Comparison of ENCODE assay signal across 19 mouse cellular contexts in genomic region chr9:108227911-108228649, GRCm38 (mm10). TPM values are rescaled to one million over a fixed set of nuclear protein-coding genes. Genes with fewer than 3 reads are reported as not detected.
DNase-seq lines count a peak whose midpoint lies in the region; ATAC-seq and TF ChIP-seq lines count a peak whose summit lies in the region.
"Had no signal": no experiment of that assay in that cellular context is flagged by ENCODE, and none has a peak within 500 bp of the region (broad histone marks: within the 10 kb centered on the region; RNA-seq: fewer than 3 reads in every experiment).

No protein-coding gene starts in this region.

- no peak overlapping the region for H3K4me3 ChIP-seq in cerebellum, adult 2 months (replicated peaks; ENCODE audit: insufficient read depth, low read depth, low read length)
- no peak overlapping the region for H3K4me3 ChIP-seq in heart, postnatal 0 days (ENCODE audit: low read depth, low read length)
- H3K4me3 ChIP-seq in lung, postnatal 0 days (ENCODE audit: low read depth, low read length): no peak overlapping the region
- no peak overlapping the region for H3K4me3 ChIP-seq in lung, adult 2 months (replicated peaks; ENCODE audit: extremely low read depth, low read depth, low read length)
- no peak overlapping the region for H3K4me3 ChIP-seq in hindbrain, postnatal 0 days (ENCODE audit: low read length)
- H3K4me3 ChIP-seq: embryonic facial prominence, embryonic 15.5 days; forebrain, embryonic 12.5 days; limb, embryonic 15.5 days had no signal

- no peaks in the 10 kb centered on the region; the same call in 1 of the 2 replicates for H3K36me3 ChIP-seq in heart, postnatal 0 days (replicated peaks; ENCODE audit: control insufficient read depth, insufficient read depth, low read length)
- H3K36me3 ChIP-seq in lung, postnatal 0 days (ENCODE audit: insufficient read depth, low read length): no peaks in the 10 kb centered on the region
- H3K36me3 ChIP-seq in hindbrain, postnatal 0 days (ENCODE audit: insufficient read depth, low read length): no peaks in the 10 kb centered on the region
- H3K36me3 ChIP-seq: embryonic facial prominence, embryonic 15.5 days; limb, embryonic 15.5 days had no signal

- H3K27me3 ChIP-seq in cerebellum, adult 2 months (ENCODE audit: control insufficient read depth, insufficient read depth, low read length): no peaks in the 10 kb centered on the region
- H3K27me3 ChIP-seq in heart, postnatal 0 days (ENCODE audit: control insufficient read depth, insufficient read depth, low read length): no peaks in the 10 kb centered on the region
- H3K27me3 ChIP-seq in lung, postnatal 0 days (replicated peaks; ENCODE audit: insufficient read depth, low read length): no peaks in the 10 kb centered on the region
- H3K27me3 ChIP-seq in hindbrain, postnatal 0 days (ENCODE audit: insufficient read depth, low read length): no peaks in the 10 kb centered on the region
- H3K27me3 ChIP-seq: embryonic facial prominence, embryonic 15.5 days; forebrain, embryonic 12.5 days; limb, embryonic 15.5 days had no signal

- H3K4me2 ChIP-seq in heart, postnatal 0 days (ENCODE audit: low read depth, low read length): no peak overlapping the region
- H3K4me2 ChIP-seq in lung, postnatal 0 days (replicated peaks; ENCODE audit: low read depth, low read length): no peak overlapping the region
- H3K4me2 ChIP-seq in hindbrain, postnatal 0 days (ENCODE audit: low read depth, low read length): no peak overlapping the region
- H3K4me2 ChIP-seq: embryonic facial prominence, embryonic 15.5 days; forebrain, embryonic 12.5 days; hindbrain, embryonic 14.5 days; limb, embryonic 15.5 days; lung, embryonic 14.5 days had no signal

- H3K9ac ChIP-seq in heart, postnatal 0 days (replicated peaks; ENCODE audit: low read depth, low read length): no peak overlapping the region
- H3K9ac ChIP-seq in lung, postnatal 0 days (replicated peaks; ENCODE audit: low read depth): no peak overlapping the region
- no peak overlapping the region for H3K9ac ChIP-seq in hindbrain, postnatal 0 days (replicated peaks; ENCODE audit: low read length)
- H3K9ac ChIP-seq: embryonic facial prominence, embryonic 15.5 days; forebrain, embryonic 12.5 days; hindbrain, embryonic 14.5 days; limb, embryonic 15.5 days; lung, embryonic 14.5 days had no signal

- H3K27ac ChIP-seq in cerebellum, adult 2 months (ENCODE audit: insufficient read depth, low read length): peak overlapping the region; percentile 43
- H3K27ac ChIP-seq in heart, postnatal 0 days (ENCODE audit: low read depth): peak overlapping the region; percentile 70
- H3K27ac ChIP-seq in lung, postnatal 0 days (ENCODE audit: low read length): no peak overlapping the region
- no peak overlapping the region for H3K27ac ChIP-seq in hindbrain, postnatal 0 days
- H3K27ac ChIP-seq: embryonic facial prominence, embryonic 15.5 days; forebrain, embryonic 12.5 days; hindbrain, embryonic 14.5 days; limb, embryonic 15.5 days had no signal

- no peak for TF ChIP-seq POLR2A in cerebellum, adult 2 months (IDR thresholded peaks at IDR 0.05; ENCODE audit: borderline replicate concordance, insufficient read depth, low read length)
- TF ChIP-seq POLR2A in lung, adult 2 months (IDR thresholded peaks at IDR 0.05; ENCODE audit: borderline replicate concordance, extremely low read depth, low read depth, low read length): no peak

- intact Hi-C loops in heart, postnatal 10 days (cut with DNase I): no loop called here

- no peak for ATAC-seq in heart, postnatal 0 days (ENCODE audit: insufficient read depth, low read depth)
- no peak for ATAC-seq in lung, postnatal 0 days
- ATAC-seq in hindbrain, postnatal 0 days: no peak
- no peak for ATAC-seq in erythroblast, adult 5-6 weeks (replicated peaks; ENCODE audit: low FRiP score, poor library complexity, severe bottlenecking)
- ATAC-seq: intestine, postnatal 0 days; midbrain, embryonic 16.5 days had no signal

- H3K4me1 ChIP-seq in cerebellum, adult 2 months (ENCODE audit: control insufficient read depth, insufficient read depth, low read length): peaks cover 8% of the 10 kb centered on the region
- H3K4me1 ChIP-seq in heart, postnatal 0 days (ENCODE audit: control insufficient read depth, insufficient read depth): peaks cover 4% of the 10 kb centered on the region; the same call in 1 of the 2 replicates
- 0 out of 2 replicates have a peak, but pooled peaks cover 4% of the 10 kb centered on the region for H3K4me1 ChIP-seq in lung, postnatal 0 days (ENCODE audit: insufficient read depth, low read depth, low read length)
- peaks cover 7% of the 10 kb centered on the region for H3K4me1 ChIP-seq in lung, adult 2 months (ENCODE audit: control insufficient read depth, insufficient read depth, low read length)
- no peaks in the 10 kb centered on the region for H3K4me1 ChIP-seq in hindbrain, postnatal 0 days (ENCODE audit: insufficient read depth, low read length)
- H3K4me1 ChIP-seq: embryonic facial prominence, embryonic 15.5 days; forebrain, embryonic 12.5 days; limb, embryonic 15.5 days had no signal

- WGBS in cerebellum, adult 2 months: 37% methylated on average over 2 of the region's 2 CpGs
- 41% methylated on average over 2 of the region's 2 CpGs for WGBS in heart, postnatal 0 days
- WGBS in lung, postnatal 0 days: 9% methylated on average over 2 of the region's 2 CpGs
- 30% methylated on average over 2 of the region's 2 CpGs for WGBS in lung, adult 2 months
- WGBS in hindbrain, postnatal 0 days: 37% methylated on average over 2 of the region's 2 CpGs

- no peaks in the 10 kb centered on the region for H3K9me3 ChIP-seq in heart, postnatal 0 days (replicated peaks; ENCODE audit: control insufficient read depth, low read length)
- H3K9me3 ChIP-seq in lung, postnatal 0 days (ENCODE audit: low read length): no peaks in the 10 kb centered on the region
- H3K9me3 ChIP-seq in hindbrain, postnatal 0 days (ENCODE audit: low read length): no peaks in the 10 kb centered on the region
- H3K9me3 ChIP-seq: embryonic facial prominence, embryonic 15.5 days; forebrain, embryonic 12.5 days; limb, embryonic 15.5 days had no signal

- DNase-seq in cerebellum, adult 2 months: no peak
- DNase-seq in cerebellum, adult 11 months: no peak
- peak; percentile 19 for DNase-seq in heart, postnatal 0 days (ENCODE audit: low spot score)
- no peak for DNase-seq in heart, postnatal 10 days
- peak; percentile 27 for DNase-seq in lung, postnatal 0 days (ENCODE audit: low spot score)
- DNase-seq in lung, adult 2 months: no peak
- no peak for DNase-seq in hindbrain, postnatal 0 days (ENCODE audit: low spot score)
- DNase-seq: cerebellum, adult 11-12 months; heart, adult 18-20 months; lung, embryonic 14.5 days; right cerebral cortex, postnatal 25 days; thymus, postnatal 4 days had no signal

- no peak for TF ChIP-seq CTCF in cerebellum, adult 2 months (IDR thresholded peaks at IDR 0.05; ENCODE audit: borderline replicate concordance, insufficient read depth, low read depth, low read length)
- no peak for TF ChIP-seq CTCF in heart, postnatal 0 days (IDR thresholded peaks at IDR 0.05; ENCODE audit: low read depth)
- no peak for TF ChIP-seq CTCF in lung, postnatal 0 days (IDR thresholded peaks at IDR 0.05)
- no peak for TF ChIP-seq CTCF in lung, adult 2 months (IDR thresholded peaks at IDR 0.05; ENCODE audit: insufficient read depth, low read length)
- no peak for TF ChIP-seq CTCF in hindbrain, postnatal 0 days (IDR thresholded peaks at IDR 0.05; ENCODE audit: low read depth)

- TF ChIP-seq EP300 in heart, postnatal 0 days (IDR thresholded peaks at IDR 0.05; ENCODE audit: low read depth): no peak
- TF ChIP-seq EP300 in lung, postnatal 0 days (IDR thresholded peaks at IDR 0.05): no peak

RNA-seq across cellular contexts. Expression of gene Dag1, which starts 35.7 kb away (rescaled TPM):
- polyA plus RNA-seq in cerebellum, adult 2 months (2012; rRNA removed): 33.8 and 38.6 TPM in 2 replicates
- 209 and 229 TPM in 2 replicates for total RNA-seq in heart, postnatal 0 days (2014; rRNA removed; ENCODE audit: low replicate concordance)
- polyA plus RNA-seq in heart, postnatal 0 days (2015; fragmentation: Nextera tagmentation; extraction: Ambion mirVana): 99.2 and 106 TPM in 2 replicates
- 100 to 1,000 TPM; 369 to 394 TPM for total RNA-seq in heart, postnatal 10 days (2021)
- 130 and 138 TPM in 2 replicates for polyA plus RNA-seq in lung, postnatal 0 days (2015; fragmentation: Nextera tagmentation; extraction: Ambion mirVana)
- polyA plus RNA-seq in lung, adult 2 months (2012; rRNA removed): 125 and 170 TPM in 2 replicates
- total RNA-seq in hindbrain, postnatal 0 days (2014; rRNA removed): 127 and 129 TPM in 2 replicates
- polyA plus RNA-seq in hindbrain, postnatal 0 days (2015; fragmentation: Nextera tagmentation; extraction: Ambion mirVana): 70.2 and 76.3 TPM in 2 replicates
- total RNA-seq in erythroblast, adult 5-6 weeks (2015; ENCODE audit: low replicate concordance): 1.7 and 6.7 TPM in 2 replicates
- total RNA-seq in erythroblast, adult 5-6 weeks (2017; ENCODE audit: low replicate concordance): 1.7 TPM in 2 replicates

RNA-seq across cellular contexts. Expression of gene Bsn, which starts 37.9 kb away (rescaled TPM):
- 70.0 and 77.6 TPM in 2 replicates for polyA plus RNA-seq in cerebellum, adult 2 months (2012; rRNA removed)
- 0.42 TPM in 1 of 2 replicates, not detected in the other for total RNA-seq in heart, postnatal 0 days (2014; rRNA removed; ENCODE audit: low replicate concordance)
- polyA plus RNA-seq in heart, postnatal 0 days (2015; fragmentation: Nextera tagmentation; extraction: Ambion mirVana): 0.01 and 0.03 TPM in 2 replicates
- under 1 TPM; 0.05 to 0.07 TPM for total RNA-seq in heart, postnatal 10 days (2021)
- polyA plus RNA-seq in lung, postnatal 0 days (2015; fragmentation: Nextera tagmentation; extraction: Ambion mirVana): 0.06 and 0.12 TPM in 2 replicates
- polyA plus RNA-seq in lung, adult 2 months (2012; rRNA removed): 0.74 and 0.95 TPM in 2 replicates
- total RNA-seq in hindbrain, postnatal 0 days (2014; rRNA removed): 53.9 and 60.7 TPM in 2 replicates
- polyA plus RNA-seq in hindbrain, postnatal 0 days (2015; fragmentation: Nextera tagmentation; extraction: Ambion mirVana): 6.5 and 7.4 TPM in 2 replicates
- 0.38 and 1.0 TPM in 2 replicates for total RNA-seq in erythroblast, adult 5-6 weeks (2015; ENCODE audit: low replicate concordance)
- 1.3 and 2.0 TPM in 2 replicates for total RNA-seq in erythroblast, adult 5-6 weeks (2017; ENCODE audit: low replicate concordance)

Comparison
In these comparisons a context has a peak if more than half of its experiments do, and no peak if none do; other contexts are left out.
1. DNase-seq: peak in heart, postnatal 0 days (single experiment) and lung, postnatal 0 days (single experiment); none in cerebellum, adult 2 months (0 of 2), cerebellum, adult 11 months (single experiment), heart, postnatal 10 days (0 of 2), lung, adult 2 months (single experiment) and hindbrain, postnatal 0 days (single experiment).
2. H3K27ac ChIP-seq: peak in cerebellum, adult 2 months (single experiment) and heart, postnatal 0 days (single experiment); none in lung, postnatal 0 days (single experiment) and hindbrain, postnatal 0 days (single experiment).